Mouse (Mus musculus): ENCODE data around the gene AA986860.

GRCm38 (mm10) chr1:130744217-130744616 is 12.4 kb downstream of the AA986860 start:
- TF ChIP-seq TAL1 (conservative IDR thresholded peaks at IDR 0.05; ENCODE audit: low read depth, low read length): no peak
- TF ChIP-seq GATA2 (IDR thresholded peaks at IDR 0.05; ENCODE audit: borderline replicate concordance, low read depth, low read length): no peak
- TF ChIP-seq POLR2AphosphoS5 (IDR thresholded peaks at IDR 0.05; ENCODE audit: insufficient replicate concordance, low read depth, low read length): no peak
